Mouse (Mus musculus) layer of hippocampus, postnatal 10 days (tissue): Measurements from ENCODE around the gene Vmn2r99. TPM values are rescaled to one million over a fixed set of nuclear protein-coding genes. Genes with fewer than 3 reads are reported as not detected.

Experiments
- DNase-seq, 2 experiments: peaks; one replicate each; pipeline ENCODE4 v3.0.0; 2021; ENCODE audit warnings: low spot score in 2 of 2
- long read RNA-seq: library from polyadenylated mRNA; stranded (forward); transcript quantifications from one replicate; pipeline ENCODE4 v2.0.0, GENCODE M21; 2023
- total RNA-seq, 2 experiments: library from RNA; stranded (reverse); gene quantifications; 2 replicates each; pipeline ENCODE4 v1.2.3; 2021

Gene Vmn2r99
- total RNA-seq, result not detected
- long read RNA-seq, result 0 reads

DNA sequence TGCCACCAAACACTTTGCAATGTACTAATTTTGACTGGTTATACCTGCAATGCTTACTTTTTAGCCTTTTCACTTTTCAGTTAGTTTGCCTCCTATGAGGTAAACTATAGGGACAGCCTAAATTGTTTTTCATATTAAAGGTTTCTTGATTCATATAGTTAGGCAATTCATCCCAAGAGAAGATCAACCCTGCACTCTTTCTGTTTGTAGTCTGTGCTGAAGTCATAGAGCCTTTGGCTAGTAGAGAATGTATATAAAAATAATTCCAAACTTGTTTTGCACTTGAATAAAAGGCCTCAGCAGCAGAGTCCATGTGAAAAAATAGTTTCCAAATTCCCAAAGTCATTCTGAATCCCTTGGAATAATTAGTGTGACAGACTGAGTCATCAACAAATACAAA lies at the start of gene Vmn2r99:
Gene Vmn2r99, plus strand, starts transcription at position 301 of the 400 bp plus-strand sequence.
- no peak for DNase-seq

DNA sequence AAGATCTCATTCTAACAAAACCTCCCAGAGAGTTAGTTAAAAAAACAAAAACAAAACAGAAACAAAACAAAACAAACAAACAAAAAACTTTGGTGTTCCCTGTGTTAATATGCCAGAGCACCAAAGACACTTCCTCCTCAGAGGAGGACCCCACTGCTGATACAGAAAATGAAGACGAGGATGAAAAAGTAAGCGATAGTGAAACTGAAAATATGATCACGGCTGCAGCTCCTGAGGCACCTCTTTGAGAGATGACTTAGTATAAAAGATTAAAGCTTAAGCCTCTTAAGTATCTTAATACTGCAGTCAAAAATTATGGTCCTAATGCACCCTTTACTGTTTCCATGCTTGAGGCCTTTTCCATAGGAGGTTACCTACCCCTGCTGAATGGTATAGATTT lies 75.9 kb downstream of the Vmn2r99 start:
- DNase-seq, result no peak

DNA sequence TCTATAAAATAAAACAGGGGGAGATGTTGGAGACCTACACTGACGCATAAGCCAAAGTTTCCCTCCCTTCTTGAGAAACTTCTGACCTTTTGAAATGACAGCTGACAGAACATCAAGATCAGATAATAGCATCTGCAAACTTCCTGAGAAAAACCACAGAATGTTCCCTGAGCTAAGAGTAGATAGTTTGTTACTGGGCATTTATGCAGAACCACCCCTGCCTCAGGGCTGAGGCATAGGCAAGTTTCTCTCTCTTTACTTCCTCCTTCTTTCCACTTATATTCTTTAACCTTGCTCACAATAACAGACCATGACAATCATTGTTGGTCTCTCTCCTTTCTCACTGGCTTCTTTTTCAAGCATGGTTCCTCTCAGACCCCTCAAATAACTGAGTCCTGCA lies 83.2 kb downstream of the Vmn2r99 start:
- DNase-seq, result no peak

Other genes starting within 250 kb of the Vmn2r99 start
- not detected for gene Vmn2r100, start 142.8 kb downstream of the Vmn2r99 start, total RNA-seq
- not detected for gene Vmn2r101, start 215.3 kb downstream of the Vmn2r99 start, total RNA-seq